Mouse (Mus musculus): ENCODE measurements around the gene Pcolce.
"Not testable (repeated sequence)": the region's sequence is repeated elsewhere in the genome, so short reads cannot be mapped to it uniquely, and the experiment has no call there.

DNA sequence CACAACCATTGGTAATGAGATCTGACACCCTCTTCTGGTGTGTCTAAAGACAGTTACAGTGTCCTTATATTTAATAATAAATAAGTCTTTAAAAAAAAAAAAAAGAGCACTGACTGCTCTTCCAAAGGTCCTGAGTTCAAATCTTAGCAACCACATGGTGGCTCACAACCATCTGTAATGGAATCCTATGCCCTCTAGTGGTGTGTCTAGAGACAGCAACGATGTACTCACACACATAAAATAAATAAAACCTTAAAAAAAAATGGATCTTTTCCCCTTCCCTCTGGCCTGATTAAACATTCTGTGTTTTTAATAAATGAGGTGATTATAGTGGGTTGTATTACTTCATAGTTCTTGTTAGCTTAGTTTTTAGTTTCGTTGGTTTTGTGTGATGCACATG, 1.3 kb upstream of the Pcolce start:
- TF ChIP-seq CTCF (IDR thresholded peaks at IDR 0.05; ENCODE audit: control insufficient read depth, insufficient read depth, insufficient read length); USF1 (IDR thresholded peaks at IDR 0.05; ENCODE audit: low read depth); CEBPB (IDR thresholded peaks at IDR 0.05; ENCODE audit: low read depth); MAX (IDR thresholded peaks at IDR 0.05); MYOD1 (IDR thresholded peaks at IDR 0.05; ENCODE audit: control insufficient read depth, insufficient read length, low read depth); MYOG (IDR thresholded peaks at IDR 0.05; ENCODE audit: control insufficient read depth, extremely low read depth, insufficient read length): not testable (repeated sequence)
